Mouse (Mus musculus) effector memory CD4-positive, alpha-beta T cell, adult 5 months (primary cell): ENCODE results near the gene Cks1b. TPM values are rescaled to one million over a fixed set of nuclear protein-coding genes. Genes with fewer than 3 reads are reported as not detected.

Source experiments
- polyA plus RNA-seq: library from polyadenylated mRNA; unstranded; fragments of 100-300 nt; shearing (Covaris generic); gene quantifications from one replicate; pipeline ENCODE4 v1.2.1, GENCODE M21; 2017

Cks1b gene
- 10.5 TPM for polyA plus RNA-seq

DNA sequence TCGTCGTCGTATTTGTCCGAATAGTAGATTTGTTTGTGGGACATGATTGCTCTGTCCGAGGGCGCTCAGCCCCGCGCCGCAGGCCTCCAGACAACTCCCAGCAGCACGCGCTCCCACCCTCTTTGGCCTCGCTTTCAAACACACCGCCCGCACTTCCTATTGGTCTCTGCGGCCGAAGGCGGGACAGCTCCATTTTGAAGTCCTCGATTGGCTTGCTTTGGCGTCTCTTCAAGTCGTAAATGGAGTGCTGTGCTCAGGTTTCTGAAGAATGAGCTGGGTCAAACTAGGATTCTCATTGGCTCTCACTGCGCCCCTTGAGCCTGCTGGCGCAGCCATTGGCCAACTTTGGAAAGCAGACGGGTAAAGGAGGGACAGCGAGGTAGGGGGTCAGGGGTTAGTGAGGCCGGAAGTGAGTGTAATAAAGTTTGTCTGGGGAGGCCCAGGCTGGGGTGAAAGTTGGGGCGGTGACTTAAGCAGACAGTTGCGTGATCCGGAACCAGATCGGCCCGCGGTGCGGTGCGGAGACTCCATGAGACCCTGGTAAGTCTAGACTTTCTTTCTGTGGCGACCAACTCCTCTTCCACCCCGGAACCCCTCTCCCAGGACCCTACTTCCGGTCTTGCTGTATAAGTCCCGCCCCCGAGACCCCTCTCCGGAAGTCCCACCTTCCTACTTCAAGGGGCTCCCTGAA is at the start of gene Cks1b, which contains the start of gene Shc1:
Cks1b (minus strand) TSS at position 214 of the 691 bp plus-strand sequence.
Shc1 (plus strand) TSS at position 274 of the 691 bp plus-strand sequence.

DNA sequence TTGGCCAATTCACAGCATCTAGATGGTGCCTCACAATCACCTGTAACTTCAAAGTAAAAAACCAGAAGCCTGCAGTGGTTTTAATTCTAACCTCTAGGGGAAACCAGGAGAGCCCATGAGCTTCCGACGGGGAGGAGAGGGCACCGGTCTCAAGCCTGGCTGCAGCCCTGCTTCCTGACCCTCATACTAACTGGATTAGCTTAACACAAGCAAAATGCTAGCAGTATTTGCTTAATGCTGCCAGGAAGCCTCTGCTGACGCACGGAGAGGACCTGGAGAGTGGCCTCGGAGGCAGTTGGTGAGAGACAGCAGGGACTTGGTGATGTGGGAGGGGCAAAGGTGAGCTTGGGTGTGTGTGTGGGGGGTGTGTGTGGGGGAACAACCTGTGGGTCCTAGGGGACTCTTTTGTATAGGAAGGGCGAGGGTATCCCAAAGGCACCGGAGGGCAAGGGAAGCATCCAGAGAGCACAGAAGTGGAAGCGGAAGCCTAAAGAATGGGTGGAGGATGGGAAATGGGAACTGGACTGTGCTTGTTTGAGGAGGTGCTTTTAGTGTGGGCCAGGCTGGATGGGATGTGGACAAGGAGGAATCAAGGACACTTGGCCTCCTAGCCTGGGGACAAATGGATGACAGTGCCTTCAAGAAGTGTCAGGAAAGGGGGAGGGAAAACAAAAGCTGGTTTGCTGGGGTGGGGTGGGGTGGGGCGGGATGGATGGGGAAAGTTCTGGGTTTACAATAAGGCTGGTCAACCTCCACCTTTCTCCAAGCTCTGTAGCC is 36.4 kb upstream of the Cks1b start, which contains the start of gene Pmvk:
Pmvk (plus strand) TSS at position 141 of the 777 bp plus-strand sequence.

DNA sequence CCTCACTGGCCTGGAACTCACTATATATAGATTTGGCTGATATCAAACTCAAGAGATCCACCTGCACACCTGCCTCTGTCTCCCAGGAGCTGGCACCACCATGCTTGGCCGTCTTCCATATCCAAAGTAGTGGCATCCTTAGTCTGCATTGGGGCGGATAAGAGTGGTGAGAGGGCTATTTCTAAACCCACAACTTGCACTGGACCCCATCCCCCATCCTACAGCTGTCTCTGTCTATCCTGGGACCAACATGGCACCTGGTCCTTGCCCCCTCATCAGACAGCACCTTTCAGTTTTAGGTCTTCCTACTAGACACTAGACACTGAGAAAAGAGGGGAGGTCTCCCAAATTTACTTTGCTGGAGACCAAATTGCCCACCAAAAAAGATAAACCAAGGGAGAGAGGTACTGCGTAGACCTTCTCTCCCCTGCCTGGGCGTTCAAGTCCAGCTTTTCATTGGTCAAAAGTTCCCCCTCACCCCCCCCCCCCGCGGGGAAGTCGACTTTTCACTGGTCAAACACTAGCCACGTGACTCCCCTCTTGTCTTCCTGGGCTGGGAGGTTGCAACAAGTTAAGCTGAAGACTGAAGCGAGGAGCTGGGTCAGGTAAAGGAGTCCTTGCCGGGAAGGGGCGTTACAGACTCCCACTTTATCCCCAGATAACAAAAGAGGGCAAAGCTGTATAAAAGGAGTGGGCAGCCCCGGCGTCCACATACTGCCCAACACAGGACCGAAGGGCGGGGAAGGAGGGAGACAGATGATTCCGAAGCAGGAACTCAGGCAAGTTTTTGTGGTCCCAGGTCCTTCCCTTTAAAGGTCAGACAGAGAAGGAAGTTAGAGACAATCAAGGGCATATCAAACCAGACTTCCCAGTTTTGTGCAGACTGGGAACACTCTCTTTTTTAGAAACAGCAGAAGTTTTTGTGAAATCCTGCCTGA is 18.3 kb upstream of the Cks1b start, which contains the start of gene Pbxip1:
Pbxip1 (plus strand) TSS at position 531 of the 938 bp plus-strand sequence.

DNA sequence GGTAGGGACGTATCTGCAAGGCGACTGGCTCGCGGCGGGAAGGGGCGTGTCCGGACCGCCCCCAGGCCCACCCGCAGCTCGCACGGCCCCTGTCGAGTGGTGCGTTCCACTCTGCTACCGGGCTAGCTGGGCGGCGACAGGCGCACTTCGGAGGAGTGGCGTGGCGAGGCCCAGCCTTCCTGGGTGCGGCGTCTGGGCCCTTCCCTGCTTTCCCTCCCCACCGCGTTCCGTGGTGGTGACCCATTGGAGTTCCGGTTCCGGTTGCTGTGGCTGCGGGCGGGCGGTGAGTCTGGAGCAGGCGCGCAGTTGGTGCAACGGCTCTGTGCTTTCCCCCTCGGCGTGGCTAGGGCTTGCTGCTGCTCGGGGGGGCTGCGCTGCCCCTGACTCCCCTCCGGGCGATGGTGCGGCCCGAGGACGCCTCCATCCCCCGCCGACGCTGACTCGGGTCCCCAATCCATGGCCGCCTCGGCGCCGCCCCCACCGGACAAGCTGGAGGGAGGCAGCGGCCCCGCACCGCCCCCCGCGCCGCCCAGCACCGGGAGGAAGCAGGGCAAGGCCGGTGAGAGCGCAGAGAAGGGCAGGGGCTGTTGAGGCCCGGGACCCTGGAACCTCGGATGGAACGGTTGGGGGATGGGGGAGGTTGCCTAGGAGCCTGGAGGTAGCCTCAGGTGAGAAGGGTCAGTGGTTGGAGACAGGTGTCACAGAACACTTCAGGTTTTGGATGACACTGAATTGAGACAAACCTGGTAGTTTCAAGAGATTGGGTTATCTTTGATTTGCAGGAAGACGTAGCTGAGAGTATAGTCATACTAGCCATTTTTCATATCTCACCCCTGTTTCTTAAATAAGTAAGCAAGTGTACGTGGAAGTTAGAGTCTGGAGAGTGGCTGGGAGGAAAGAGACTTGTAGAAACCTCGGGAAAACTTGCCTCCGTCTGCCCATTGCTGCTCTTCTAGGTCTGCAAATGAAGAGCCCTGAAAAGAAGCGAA is 12.3 kb upstream of the Cks1b start, which contains the start of gene Pygo2:
Pygo2 (plus strand) TSS at position 44 of the 989 bp plus-strand sequence.

DNA sequence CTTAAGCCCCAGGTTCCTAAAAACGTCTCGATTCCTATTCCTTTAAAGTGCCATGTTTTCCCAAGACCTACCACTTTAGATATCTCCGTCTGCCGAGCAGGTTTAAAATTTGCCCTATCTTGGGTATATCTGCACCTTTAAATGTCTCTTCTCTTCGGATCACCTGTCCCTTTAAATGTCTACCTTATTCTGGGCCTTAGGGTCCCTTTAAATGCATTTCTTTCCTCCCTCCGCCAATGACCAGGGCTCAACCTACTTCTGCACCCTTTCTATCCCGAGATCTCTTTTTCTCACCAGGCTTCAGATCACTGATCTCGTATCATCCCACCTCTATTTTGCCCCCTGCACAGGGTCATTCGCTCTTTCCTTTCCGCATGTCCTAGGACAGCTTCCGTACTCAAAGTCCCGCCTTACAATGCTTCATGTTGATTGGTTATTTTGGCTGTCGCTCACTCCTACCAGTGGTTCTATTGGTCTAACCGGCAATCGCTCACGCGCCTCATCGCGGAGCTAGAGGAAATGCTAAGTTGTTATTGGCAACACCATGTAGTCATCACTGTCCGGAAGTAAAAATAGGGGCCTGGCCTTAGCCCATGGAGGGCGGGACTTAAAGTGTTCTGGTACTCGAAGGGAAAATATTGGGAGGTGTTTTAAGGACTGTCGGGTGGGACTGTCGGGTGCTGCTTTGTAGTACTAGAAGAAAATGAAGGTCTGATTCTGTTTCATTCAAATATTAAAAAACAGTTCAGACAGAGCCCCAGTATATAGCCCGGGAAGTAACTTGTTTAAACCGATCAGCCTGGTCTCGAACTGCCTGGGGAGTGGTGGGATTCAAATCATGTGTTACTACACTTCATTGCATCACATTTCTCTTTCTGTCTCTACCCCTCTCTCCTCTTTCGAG is 6.4 kb downstream of the Cks1b start, which contains the start of gene Flad1:
Flad1 (minus strand) TSS at position 381 of the 904 bp plus-strand sequence.

DNA sequence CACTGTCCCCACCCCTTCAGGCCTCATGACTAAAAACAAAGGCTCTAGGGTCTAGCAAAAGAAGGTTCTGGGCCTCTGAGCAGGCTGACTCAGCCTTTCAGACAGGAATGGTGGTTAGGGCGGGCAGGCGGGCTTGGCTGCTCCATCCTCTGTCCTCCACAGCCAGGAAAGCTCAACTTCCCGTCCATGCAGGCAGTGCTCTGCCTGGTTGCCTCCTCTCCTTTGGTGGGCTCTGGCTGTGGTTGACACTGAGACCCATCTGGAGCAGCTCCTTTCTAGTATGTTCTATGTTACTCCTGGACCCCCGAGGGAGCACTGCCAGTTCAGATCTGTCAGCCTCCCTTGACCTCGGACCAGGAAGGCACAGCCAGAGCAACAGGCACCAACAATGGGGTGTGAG is 15.5 kb downstream of the Cks1b start, which contains the start of gene Lenep:
Lenep (minus strand) TSS at position 101 of the 400 bp plus-strand sequence.

DNA sequence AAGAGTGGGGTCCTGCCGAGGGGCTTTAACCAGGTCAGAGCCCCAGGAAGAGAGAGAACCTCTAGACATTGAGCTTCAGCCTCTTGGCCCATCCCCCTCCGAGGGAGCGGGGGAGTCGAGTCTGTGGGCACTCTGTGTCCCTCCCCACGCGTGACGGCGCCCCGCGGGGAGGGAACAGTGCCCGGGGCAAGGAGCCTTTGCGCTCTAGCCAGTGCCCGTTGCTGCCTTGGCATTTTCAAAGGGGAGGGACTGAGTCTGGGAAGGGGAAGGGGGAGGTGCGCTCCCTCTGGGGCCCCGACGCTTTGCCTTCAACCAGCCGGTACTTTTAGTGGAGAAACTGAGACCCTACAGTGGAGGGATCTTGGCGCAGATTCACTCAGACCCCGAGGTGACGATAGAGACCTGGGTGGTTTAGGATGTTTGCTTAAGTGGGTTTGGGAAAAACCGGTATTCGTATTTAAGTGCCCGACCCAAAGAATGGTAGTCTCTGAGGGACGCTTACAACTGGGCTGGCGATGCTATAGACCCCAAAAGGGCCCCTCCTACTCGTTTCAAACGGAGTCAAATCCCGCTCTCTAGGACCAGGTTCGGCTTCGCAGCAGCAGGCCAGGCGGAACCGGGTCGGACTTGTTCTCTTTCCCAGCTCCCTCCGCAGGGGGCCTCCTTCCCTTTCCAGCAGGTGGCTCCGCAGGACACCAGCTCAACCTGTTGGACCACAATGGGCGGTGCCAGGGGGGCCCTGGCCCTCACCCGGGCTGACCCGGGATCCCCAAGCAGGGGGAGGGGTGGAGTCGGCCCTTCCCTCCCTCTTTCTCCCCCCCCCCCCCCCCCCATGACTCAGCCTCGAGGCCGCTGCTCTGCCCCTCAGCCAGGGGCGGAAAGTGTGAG is 23.9 kb downstream of the Cks1b start, which contains the start of gene Zbtb7b:
Zbtb7b (minus strand) TSS at position 771 of the 888 bp plus-strand sequence.

Other genes starting within 250 kb of the Cks1b start
- 232 TPM for gene Scamp3, start 240.9 kb downstream of the Cks1b start, polyA plus RNA-seq
- gene Fam189b, start 235.2 kb downstream of the Cks1b start, polyA plus RNA-seq = 94.4 TPM
- 79.2 TPM for gene Gba, start 215.5 kb downstream of the Cks1b start, polyA plus RNA-seq
- 1.6 TPM for gene Thbs3, start 203.2 kb downstream of the Cks1b start, polyA plus RNA-seq
- gene Mtx1, start 191.3 kb downstream of the Cks1b start, polyA plus RNA-seq = 87.7 TPM
- 7.2 TPM for gene Muc1, start 189.3 kb downstream of the Cks1b start, polyA plus RNA-seq
- 192 TPM for gene Krtcap2, start 172.4 kb downstream of the Cks1b start, polyA plus RNA-seq
- 2.7 TPM for gene Trim46, start 172.1 kb downstream of the Cks1b start, polyA plus RNA-seq
- 74.3 TPM for gene Dpm3, start 159.0 kb downstream of the Cks1b start, polyA plus RNA-seq
- gene Slc50a1, start 147.8 kb downstream of the Cks1b start, polyA plus RNA-seq = 132 TPM
- gene Efna1, start 137.2 kb downstream of the Cks1b start, polyA plus RNA-seq = 0.26 TPM
- gene Efna3, start 95.4 kb downstream of the Cks1b start, polyA plus RNA-seq = not detected
- not detected for gene Efna4, start 80.4 kb downstream of the Cks1b start, polyA plus RNA-seq
- 21.7 TPM for gene Adam15, start 68.4 kb downstream of the Cks1b start, polyA plus RNA-seq
- not detected for gene Dcst2, start 56.4 kb downstream of the Cks1b start, polyA plus RNA-seq
- 0.37 TPM for gene Dcst1, start 53.1 kb downstream of the Cks1b start, polyA plus RNA-seq
- gene Zbtb7b, start 23.6 kb downstream of the Cks1b start, polyA plus RNA-seq = 17.3 TPM
- gene Lenep, start 15.6 kb downstream of the Cks1b start, polyA plus RNA-seq = not detected
- gene Flad1, start 6.5 kb downstream of the Cks1b start, polyA plus RNA-seq = 27.4 TPM
- 69.1 TPM for gene Shc1, start 60 bp upstream of the Cks1b start, polyA plus RNA-seq
- gene Pygo2, start 11.8 kb upstream of the Cks1b start, polyA plus RNA-seq = 37.8 TPM
- gene Pbxip1, start 18.3 kb upstream of the Cks1b start, polyA plus RNA-seq = 100 TPM
- gene Pmvk, start 36.2 kb upstream of the Cks1b start, polyA plus RNA-seq = 14.1 TPM
- not detected for gene Kcnn3, start 101.8 kb upstream of the Cks1b start, polyA plus RNA-seq